Mouse (Mus musculus) CH12.LX (cell line): ENCODE results near the gene Slc46a2.

Source experiments
- CHD2 ChIP-seq: IDR thresholded peaks from 2 replicates; pipeline ENCODE4 v1.6.1; 2011; ENCODE audit warnings: low read length, improper control_type of control experiment
- CTCF ChIP-seq, 2 experiments: IDR thresholded peaks in 1 of 2; conservative IDR thresholded peaks in 1 of 2; 2 replicates each; pipeline ENCODE4 v1.5.1; 2011 to 2012; ENCODE audit warnings: low read depth in 2 of 2, low read length in 2 of 2, improper control_type of control experiment in 1 of 2, inconsistent platforms in 1 of 2, mild to moderate bottlenecking in 1 of 2, moderate library complexity in 1 of 2
- E2F4 ChIP-seq: IDR thresholded peaks from 2 replicates; pipeline ENCODE4 v1.6.1; 2011; ENCODE audit warnings: low read depth, low read length, improper control_type of control experiment; ENCODE audit not compliant: insufficient replicate concordance
- EP300 ChIP-seq: IDR thresholded peaks from 2 replicates; pipeline ENCODE4 v1.6.1; 2011; ENCODE audit warnings: low read length, improper control_type of control experiment
- KAT2A ChIP-seq: IDR thresholded peaks from 2 replicates; pipeline ENCODE4 v1.6.1; 2012; ENCODE audit warnings: low read length, improper control_type of control experiment, inconsistent platforms; ENCODE audit not compliant: insufficient replicate concordance
- MAX ChIP-seq: IDR thresholded peaks from 2 replicates; pipeline ENCODE4 v1.6.1; 2011; ENCODE audit warnings: low read length, improper control_type of control experiment
- POLR2A ChIP-seq: IDR thresholded peaks from 2 replicates; pipeline ENCODE4 v1.6.1; 2011; ENCODE audit warnings: low read depth, mild to moderate bottlenecking, improper control_type of control experiment, low read length
- SIN3A ChIP-seq: IDR thresholded peaks from 2 replicates; pipeline ENCODE4 v1.6.1; 2012; ENCODE audit warnings: low read length, improper control_type of control experiment, inconsistent platforms
- UBTF ChIP-seq: IDR thresholded peaks from 2 replicates; pipeline ENCODE4 v1.6.1; 2012; ENCODE audit warnings: low read depth, mild to moderate bottlenecking, inconsistent platforms, low read length, improper control_type of control experiment, moderate library complexity
- USF2 ChIP-seq: conservative IDR thresholded peaks from 2 replicates; pipeline ENCODE4 v1.6.1; 2011; ENCODE audit warnings: low read depth, low read length, improper control_type of control experiment

DNA sequence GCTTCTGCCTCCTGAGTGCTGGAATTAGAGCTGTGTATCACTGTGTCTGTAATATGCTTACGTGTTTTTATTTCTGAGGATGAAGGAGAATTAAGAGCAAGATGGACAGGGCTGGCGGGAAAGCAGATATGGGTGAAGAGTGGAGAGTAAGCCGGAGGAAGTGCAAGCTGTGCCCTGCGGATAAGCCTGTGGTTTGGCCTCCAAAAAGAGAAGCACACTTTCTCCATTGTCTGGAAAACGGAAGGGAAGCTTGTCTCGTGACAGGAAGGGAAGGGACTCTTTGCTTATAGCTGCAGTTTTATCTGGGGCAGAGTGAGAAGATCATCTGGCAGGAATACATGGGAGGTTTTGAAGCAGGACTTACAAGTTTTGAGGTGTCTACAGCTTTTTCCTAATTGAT is 51.0 kb downstream of the Slc46a2 start:
- TF ChIP-seq MAX: no peak
- TF ChIP-seq POLR2A: no peak
- no peak for TF ChIP-seq KAT2A
- TF ChIP-seq UBTF: no peak
- TF ChIP-seq E2F4: no peak
- no peak for TF ChIP-seq EP300
- TF ChIP-seq CTCF (conservative IDR thresholded peaks at IDR 0.05 in 1 of 2, IDR thresholded peaks at IDR 0.05 in 1 of 2; ENCODE audit: low read depth in 2 of 2, low read length in 2 of 2): no peak
- no peak for TF ChIP-seq SIN3A
- TF ChIP-seq CHD2: no peak
- no peak for TF ChIP-seq USF2
